Mouse (Mus musculus): ENCODE results near the gene Cdadc1.

Gene Cdadc1

GRCm38 (mm10) chr14:59543158-59543826, 54.5 kb downstream of the Cdadc1 start:
- no peak for DNase-seq

- no peak for DNase-seq
Measured at GRCm38 (mm10) chr14:59540761-59541160, 57.0 kb downstream of the Cdadc1 start.

- no peak for DNase-seq
Measured at GRCm38 (mm10) chr14:59540230-59540629, 57.5 kb downstream of the Cdadc1 start.

DNA sequence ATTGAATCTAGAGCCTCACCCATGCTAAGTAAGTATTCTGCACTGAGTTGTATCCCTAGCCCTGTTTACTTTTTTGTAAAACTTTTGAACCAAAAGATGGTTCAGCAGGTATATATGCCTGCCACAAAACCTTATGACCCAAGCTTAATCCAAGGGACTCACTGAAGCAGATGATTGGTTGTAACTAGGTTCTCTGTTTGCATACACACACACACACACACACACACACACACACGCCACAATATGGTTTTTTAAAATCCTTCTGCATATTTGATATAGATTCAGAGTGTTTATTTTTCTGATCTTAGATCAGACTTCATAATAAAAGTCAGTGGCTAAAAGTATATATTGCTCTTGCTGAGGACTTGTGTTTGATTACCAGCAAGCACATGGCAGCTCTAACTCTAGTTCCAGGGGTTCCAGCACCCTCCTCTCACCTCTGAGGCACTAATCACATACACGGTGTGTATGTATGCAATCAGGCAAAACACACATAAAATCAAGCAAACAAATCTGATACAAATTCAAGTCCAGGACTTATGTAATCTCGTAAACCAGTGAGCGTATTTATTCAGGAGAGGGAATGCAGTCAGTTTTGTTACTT, 59.8 kb downstream of the Cdadc1 start:
- DNase-seq: no peak

DNA sequence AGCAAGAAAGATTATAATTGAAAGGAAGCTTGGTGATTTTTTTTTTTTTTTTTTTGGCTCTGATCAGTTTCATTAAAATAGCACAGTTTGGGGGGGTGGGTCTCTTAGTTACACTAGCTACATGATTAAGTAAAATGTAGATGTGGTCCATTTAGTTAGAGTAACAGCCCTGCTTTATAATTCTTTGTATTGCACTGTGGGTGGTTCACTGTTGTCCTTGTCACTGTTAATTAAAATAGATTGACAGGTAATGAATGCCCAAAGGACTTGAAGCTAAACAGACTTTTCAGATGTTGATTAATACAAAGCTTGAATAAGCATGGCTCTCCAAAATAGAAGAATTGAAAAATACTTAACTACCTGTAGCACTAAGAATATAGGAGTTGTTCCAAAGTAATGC, 63.9 kb downstream of the Cdadc1 start:
- DNase-seq: no peak

DNA sequence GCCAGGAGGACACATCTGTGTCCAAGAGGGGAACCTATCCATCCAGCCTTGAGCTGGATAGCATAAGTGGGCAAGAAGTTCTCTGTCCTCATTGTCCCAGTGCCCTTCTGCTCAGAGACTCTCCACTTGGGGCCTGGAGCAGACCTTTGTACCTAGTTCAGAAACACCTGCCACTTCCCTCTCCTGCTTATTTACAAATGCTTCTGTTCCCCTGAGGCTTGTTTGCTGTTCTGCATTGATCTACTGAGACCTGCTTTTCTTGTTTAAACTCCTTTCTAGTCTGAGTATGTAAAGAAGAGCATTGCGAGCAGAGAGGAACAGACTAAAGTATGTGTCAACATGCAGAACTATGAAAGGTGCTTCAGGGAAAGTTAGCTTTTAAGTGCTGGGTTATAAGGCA, 64.8 kb downstream of the Cdadc1 start:
- DNase-seq: no peak

GRCm38 (mm10) chr14:59530801-59531200, 67.0 kb downstream of the Cdadc1 start:
- peak; percentile 37 for DNase-seq

GRCm38 (mm10) chr14:59525843-59526242, 71.9 kb downstream of the Cdadc1 start:
- DNase-seq: no peak

GRCm38 (mm10) chr14:59513922-59514444, 83.8 kb downstream of the Cdadc1 start:
- no peak for DNase-seq

Measured in lung, postnatal 10 days (tissue).